Mouse (Mus musculus): Measurements from ENCODE around the gene Rusc2. TPM values are rescaled to one million over a fixed set of nuclear protein-coding genes. Genes with fewer than 3 reads are reported as not detected.

Gene Rusc2
- polyA plus RNA-seq, 1 experiment = 11.5 TPM

DNA sequence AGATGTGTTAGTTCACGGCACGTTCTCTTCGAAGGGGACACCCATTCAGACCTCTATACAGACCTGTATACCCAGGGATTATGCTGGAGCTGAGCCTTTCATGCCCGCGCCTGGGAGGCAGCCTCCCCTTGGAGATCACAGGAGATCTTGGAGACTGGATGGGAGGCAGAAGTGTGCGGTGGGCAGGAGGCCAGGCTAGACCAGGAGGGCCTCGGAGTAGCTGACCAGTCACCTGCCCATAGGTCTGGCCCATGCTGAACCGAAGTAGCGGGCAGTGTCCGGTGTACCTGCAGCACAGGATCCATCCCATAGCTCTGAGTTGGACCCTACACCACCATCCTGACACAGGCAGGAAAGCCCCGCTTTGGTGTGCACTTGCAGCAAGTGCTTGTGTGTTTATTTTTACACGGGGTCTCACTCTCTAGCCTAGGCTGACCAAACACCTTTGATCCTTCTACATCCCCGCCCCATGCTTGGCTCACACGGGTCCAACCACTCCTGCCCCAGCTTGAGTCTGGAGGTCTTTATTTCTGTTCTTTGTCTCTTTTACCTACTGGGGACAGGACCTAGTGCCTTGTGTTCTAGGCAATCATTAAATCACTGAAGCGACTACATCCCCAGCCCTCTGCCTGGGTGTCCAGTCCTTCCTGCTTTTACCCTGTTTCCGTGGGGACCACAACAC lies 46.5 kb downstream of the Rusc2 start:
- TF ChIP-seq GATA1 (IDR thresholded peaks at IDR 0.05; ENCODE audit: borderline replicate concordance, low read length) (no peak), FLI1 (IDR thresholded peaks at IDR 0.05; ENCODE audit: low read length) (no peak)
- Histone ChIP-seq H3K4me3 (replicated peaks) (no peak overlapping the region), H3K36me3 (replicated peaks; ENCODE audit: low read length) (peaks cover 43% of the 10 kb centered on the region), H3K4me1 (peaks cover 22% of the 10 kb centered on the region), H3K27me3 (replicated peaks) (peaks cover 52% of the 10 kb centered on the region), H3K9me3 (no peaks in the 10 kb centered on the region)

DNA sequence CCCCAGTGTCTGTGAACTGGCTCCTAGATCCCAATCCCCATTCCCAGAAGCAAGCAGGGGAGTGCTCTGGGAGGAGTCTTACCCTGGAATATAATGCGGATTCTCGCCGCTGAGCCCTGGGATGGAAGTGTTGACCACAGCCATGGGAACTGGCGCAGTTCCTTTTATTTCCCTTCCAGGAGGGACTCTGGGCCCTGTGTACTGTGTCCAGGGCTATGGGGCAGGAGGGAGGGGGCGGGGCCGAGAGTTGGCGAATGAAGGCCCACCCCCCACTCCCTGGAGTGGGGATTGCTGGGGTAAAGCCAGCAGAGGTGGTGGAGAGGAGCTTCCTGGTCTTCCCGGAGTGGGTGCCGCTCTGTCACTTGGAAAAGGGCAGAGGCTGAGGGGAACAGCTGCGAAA lies 47.2 kb downstream of the Rusc2 start, which contains the start of gene Fam166b:
TSS of gene Fam166b (minus strand) at position 189 of the 400 bp plus-strand sequence.
- TF ChIP-seq FLI1 (IDR thresholded peaks at IDR 0.05; ENCODE audit: low read length) = no peak
- Histone ChIP-seq H3K4me3 (replicated peaks) (no peak within 1 kb of the TSS), H3K9me3 (no peaks in the 10 kb centered on the region), H3K36me3 (replicated peaks; ENCODE audit: low read length) (peaks cover 37% of the 10 kb centered on the region), H3K27me3 (replicated peaks) (peaks cover 47% of the 10 kb centered on the region), H3K4me1 (peaks cover 22% of the 10 kb centered on the region)

DNA sequence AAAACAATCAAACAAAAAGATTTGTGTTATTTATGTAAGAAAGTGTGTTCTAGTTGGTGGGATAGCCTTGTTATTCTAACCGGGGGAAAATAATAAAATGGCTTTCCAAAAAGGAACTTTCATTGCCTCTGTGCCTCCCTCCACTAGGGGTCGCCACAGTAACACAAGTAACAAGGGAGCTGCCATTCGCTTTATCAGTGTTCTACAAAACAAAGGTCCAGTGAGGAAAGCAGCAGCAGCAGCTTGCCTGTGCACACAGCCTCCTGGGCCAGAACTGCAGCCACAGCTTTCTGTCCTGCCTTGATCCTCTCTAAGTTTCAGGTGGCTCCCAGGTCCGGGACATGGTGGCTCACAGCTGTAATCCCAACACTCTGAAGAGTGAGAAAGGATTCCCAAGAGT lies 49.9 kb downstream of the Rusc2 start:
- H3K4me1 ChIP-seq = peaks cover 13% of the 10 kb centered on the region
- peaks cover 9% of the 10 kb centered on the region for H3K36me3 ChIP-seq (replicated peaks; ENCODE audit: low read length)
- peak overlapping the region; percentile 80 for H3K4me3 ChIP-seq (replicated peaks)
- TF ChIP-seq FLI1 (IDR thresholded peaks at IDR 0.05; ENCODE audit: low read length) = no peak
- no peak for TF ChIP-seq GATA1 (IDR thresholded peaks at IDR 0.05; ENCODE audit: borderline replicate concordance, low read length)
- H3K27me3 ChIP-seq (replicated peaks) = peaks cover 23% of the 10 kb centered on the region
- no peaks in the 10 kb centered on the region for H3K9me3 ChIP-seq

DNA sequence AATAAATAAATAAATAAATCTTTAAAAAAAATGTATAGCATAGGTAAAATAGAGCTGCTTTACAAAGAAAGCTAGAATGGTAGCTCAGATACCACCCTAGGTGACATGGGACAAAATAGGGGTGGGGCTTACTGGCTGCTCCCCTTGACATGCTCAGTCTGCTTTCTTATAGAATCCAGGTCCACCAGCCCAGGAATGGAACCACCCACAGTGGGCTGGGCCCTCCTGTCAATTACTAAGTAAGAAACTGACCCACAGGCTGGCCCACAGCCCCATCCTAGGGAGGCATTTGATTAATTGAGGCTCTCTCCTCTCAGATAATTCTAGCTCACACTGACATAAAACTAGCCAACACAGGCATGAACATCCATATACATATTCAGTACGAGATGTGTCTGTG lies 51.1 kb downstream of the Rusc2 start:
- H3K36me3 ChIP-seq (replicated peaks; ENCODE audit: low read length) = peaks cover 2% of the 10 kb centered on the region
- peaks cover 9% of the 10 kb centered on the region for H3K4me1 ChIP-seq
- H3K9me3 ChIP-seq = no peaks in the 10 kb centered on the region
- H3K4me3 ChIP-seq (replicated peaks) = no peak overlapping the region
- TF ChIP-seq GATA1 (IDR thresholded peaks at IDR 0.05; ENCODE audit: borderline replicate concordance, low read length) (no peak), FLI1 (IDR thresholded peaks at IDR 0.05; ENCODE audit: low read length) (no peak)
- peaks cover 17% of the 10 kb centered on the region for H3K27me3 ChIP-seq (replicated peaks)

DNA sequence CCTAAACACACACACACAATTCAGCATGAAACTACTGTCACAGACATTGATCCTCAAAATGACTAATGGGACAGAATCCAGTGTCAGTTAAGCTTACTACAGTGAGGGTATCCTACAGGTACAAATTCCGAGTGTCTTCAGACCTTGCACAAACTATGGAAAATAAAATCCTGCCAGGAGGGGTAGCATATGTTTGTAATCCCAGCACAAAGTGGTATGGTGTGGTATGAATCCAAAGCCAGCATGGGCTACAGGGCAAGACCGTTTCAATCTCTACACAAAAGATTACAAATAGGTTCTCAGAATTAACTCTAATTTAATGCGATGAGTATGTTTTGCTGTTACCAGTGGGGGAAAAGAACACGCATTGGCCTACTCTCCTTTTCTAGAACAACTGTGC lies 59.9 kb downstream of the Rusc2 start, which contains the start of gene Tesk1:
TSS of gene Tesk1 (plus strand) at position 301 of the 400 bp plus-strand sequence.
- TF ChIP-seq GATA1 (IDR thresholded peaks at IDR 0.05; ENCODE audit: borderline replicate concordance, low read length) (no peak), FLI1 (IDR thresholded peaks at IDR 0.05; ENCODE audit: low read length) (no peak)
- Histone ChIP-seq H3K4me3 (replicated peaks) (peak within 1 kb of the TSS; percentile 94), H3K27me3 (replicated peaks) (peaks cover 35% of the 10 kb centered on the region), H3K9me3 (peaks cover 4% of the 10 kb centered on the region; the same call in 1 of the 2 replicates), H3K36me3 (replicated peaks; ENCODE audit: low read length) (peaks cover 17% of the 10 kb centered on the region), H3K4me1 (peaks cover 19% of the 10 kb centered on the region)

DNA sequence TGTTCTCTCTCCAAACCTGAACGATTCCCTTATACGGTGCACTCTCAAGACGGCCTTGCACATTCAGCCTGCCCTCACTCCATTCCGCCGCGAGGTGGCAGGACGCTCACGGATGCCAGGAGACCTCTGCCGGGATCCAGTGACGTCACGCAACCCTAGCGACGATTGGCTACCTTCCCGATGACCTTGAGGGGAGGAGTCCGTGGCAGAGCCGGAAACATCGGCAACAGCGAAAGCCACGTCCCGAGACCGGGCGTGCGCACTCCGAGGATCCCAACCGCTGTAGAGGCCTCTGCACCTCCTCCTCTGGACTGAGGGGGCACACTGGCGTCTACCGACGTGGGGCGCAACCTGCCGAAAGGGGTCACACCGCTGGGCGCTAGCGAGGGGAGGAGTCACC lies 60.3 kb downstream of the Rusc2 start:
- TF ChIP-seq GATA1 (IDR thresholded peaks at IDR 0.05; ENCODE audit: borderline replicate concordance, low read length) (no peak), FLI1 (IDR thresholded peaks at IDR 0.05; ENCODE audit: low read length) (no peak)
- Histone ChIP-seq H3K36me3 (replicated peaks; ENCODE audit: low read length) (peaks cover 21% of the 10 kb centered on the region), H3K9me3 (peaks cover 4% of the 10 kb centered on the region; the same call in 1 of the 2 replicates), H3K27me3 (replicated peaks) (peaks cover 35% of the 10 kb centered on the region), H3K4me3 (replicated peaks) (peak overlapping the region; percentile 94), H3K4me1 (peaks cover 19% of the 10 kb centered on the region)

DNA sequence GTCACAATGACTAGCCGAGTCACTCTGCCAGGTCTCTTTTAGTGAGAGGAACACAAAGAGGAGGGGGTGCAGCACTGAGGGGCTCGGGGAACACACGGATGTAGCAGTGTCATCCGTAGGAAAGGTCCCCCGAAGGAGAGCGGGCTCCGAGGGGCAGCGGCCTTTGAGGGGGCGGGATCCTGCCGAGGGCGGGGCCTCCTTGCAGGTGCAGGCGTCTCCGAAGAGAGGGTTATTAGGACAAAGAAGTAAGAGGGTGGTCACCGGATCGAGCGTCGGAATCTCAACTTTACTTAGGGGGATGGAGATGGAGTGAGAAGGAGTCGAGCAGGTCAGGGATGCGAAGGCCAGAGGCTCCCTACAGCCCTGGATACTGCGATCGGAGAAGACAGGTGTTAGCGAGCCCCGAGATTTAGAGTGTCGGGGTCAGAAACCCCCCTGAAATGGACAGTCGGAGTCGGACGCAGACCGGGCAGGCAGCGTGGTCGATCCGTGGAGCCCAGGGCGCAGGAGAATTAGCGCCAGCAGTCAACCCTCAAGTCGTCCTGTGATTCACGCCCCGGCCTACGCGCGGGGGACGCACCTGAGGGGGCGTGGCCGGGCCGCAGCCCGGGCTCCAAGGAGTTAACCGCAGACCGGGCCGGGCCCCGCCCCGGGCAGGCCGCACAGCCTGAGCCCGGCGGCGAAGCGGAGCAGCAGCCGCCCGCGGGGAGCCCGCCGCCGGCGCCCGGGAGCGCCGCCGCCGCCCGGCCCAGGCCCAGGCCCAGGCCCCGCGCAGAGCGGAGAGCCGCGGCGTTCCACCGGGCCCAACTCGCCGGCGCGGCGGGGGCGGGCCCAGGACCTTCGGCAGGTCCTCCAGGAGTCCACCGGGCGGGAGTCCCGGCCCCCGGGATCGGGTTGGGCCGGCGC lies 60.9 kb downstream of the Rusc2 start:
- peaks cover 39% of the 10 kb centered on the region for H3K27me3 ChIP-seq (replicated peaks)
- H3K9me3 ChIP-seq = peaks cover 4% of the 10 kb centered on the region; the same call in 1 of the 2 replicates
- TF ChIP-seq FLI1 (IDR thresholded peaks at IDR 0.05; ENCODE audit: low read length) (no peak), GATA1 (IDR thresholded peaks at IDR 0.05; ENCODE audit: borderline replicate concordance, low read length) (no peak)
- H3K4me1 ChIP-seq = peaks cover 19% of the 10 kb centered on the region
- peak overlapping the region; percentile 94 for H3K4me3 ChIP-seq (replicated peaks)
- H3K36me3 ChIP-seq (replicated peaks; ENCODE audit: low read length) = peaks cover 26% of the 10 kb centered on the region

DNA sequence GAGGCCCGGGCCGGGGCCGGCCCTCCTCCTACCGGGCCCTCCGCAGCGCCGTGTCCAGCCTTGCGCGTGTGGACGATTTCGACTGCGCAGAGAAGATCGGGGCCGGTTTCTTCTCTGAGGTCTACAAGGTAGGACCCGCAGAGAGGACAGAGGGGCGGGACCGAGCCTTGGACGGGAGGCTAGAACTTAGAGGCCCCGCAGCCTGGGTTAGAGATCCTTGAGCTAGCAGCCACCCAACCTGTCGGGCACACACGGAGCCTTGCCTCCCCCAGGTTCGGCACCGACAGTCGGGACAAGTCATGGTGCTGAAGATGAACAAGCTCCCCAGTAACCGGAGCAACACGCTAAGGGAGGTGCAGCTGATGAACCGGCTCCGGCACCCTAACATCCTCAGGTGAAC lies 61.7 kb downstream of the Rusc2 start:
- peak overlapping the region; percentile 94 for H3K4me3 ChIP-seq (replicated peaks)
- H3K9me3 ChIP-seq = peaks cover 3% of the 10 kb centered on the region; the same call in 1 of the 2 replicates
- TF ChIP-seq GATA1 (IDR thresholded peaks at IDR 0.05; ENCODE audit: borderline replicate concordance, low read length) (no peak), FLI1 (IDR thresholded peaks at IDR 0.05; ENCODE audit: low read length) (no peak)
- H3K36me3 ChIP-seq (replicated peaks; ENCODE audit: low read length) = peaks cover 26% of the 10 kb centered on the region
- peaks cover 19% of the 10 kb centered on the region for H3K4me1 ChIP-seq
- peaks cover 40% of the 10 kb centered on the region for H3K27me3 ChIP-seq (replicated peaks)

DNA sequence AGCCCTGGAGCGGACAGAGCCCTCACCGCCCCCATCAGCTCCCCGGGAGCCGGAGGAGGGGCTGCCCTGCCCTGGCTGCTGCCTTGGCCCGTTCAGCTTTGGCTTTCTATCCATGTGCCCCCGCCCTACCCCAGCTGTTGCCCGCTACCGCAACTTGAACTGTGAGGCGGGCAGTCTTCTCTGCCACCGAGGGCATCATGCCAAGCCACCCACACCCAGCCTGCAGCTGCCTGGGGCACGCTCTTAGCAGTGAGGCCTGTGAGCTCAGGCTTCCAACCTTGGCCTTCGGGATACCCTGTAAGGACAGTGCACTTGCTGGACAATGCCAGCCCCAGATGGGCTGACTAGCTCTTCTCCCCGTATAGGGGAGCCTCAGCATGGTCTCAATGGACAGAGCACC lies 65.5 kb downstream of the Rusc2 start:
- peaks cover 15% of the 10 kb centered on the region for H3K4me1 ChIP-seq
- H3K9me3 ChIP-seq = peaks cover 13% of the 10 kb centered on the region
- H3K4me3 ChIP-seq (replicated peaks) = no peak overlapping the region
- no peak for TF ChIP-seq FLI1 (IDR thresholded peaks at IDR 0.05; ENCODE audit: low read length)
- no peak for TF ChIP-seq GATA1 (IDR thresholded peaks at IDR 0.05; ENCODE audit: borderline replicate concordance, low read length)
- H3K36me3 ChIP-seq (replicated peaks; ENCODE audit: low read length) = peaks cover 26% of the 10 kb centered on the region
- H3K27me3 ChIP-seq (replicated peaks) = peaks cover 62% of the 10 kb centered on the region

DNA sequence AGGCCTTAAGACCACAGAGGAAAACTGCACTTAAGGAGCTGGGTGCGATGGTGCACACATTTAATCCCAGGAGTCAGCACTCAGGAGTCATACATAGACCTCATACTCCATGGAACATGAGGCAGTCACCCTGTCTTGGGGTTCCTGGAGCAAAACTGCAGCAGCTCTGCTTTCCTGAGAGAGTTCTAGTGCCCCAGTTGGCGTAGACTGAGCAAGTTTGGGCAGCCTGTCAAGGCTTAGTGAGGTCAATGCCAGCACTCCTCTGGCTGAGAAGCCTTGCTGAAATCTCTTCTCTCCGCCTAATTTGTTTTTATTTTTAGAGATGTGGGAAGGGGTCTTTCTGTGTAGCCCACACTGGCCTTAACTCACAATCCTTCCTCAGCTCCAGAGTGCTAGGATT lies 66.8 kb downstream of the Rusc2 start:
- Histone ChIP-seq H3K36me3 (replicated peaks; ENCODE audit: low read length) (peaks cover 26% of the 10 kb centered on the region), H3K4me3 (replicated peaks) (no peak overlapping the region), H3K9me3 (peaks cover 17% of the 10 kb centered on the region), H3K27me3 (replicated peaks) (peaks cover 63% of the 10 kb centered on the region), H3K4me1 (peaks cover 21% of the 10 kb centered on the region)
- no peak for TF ChIP-seq GATA1 (IDR thresholded peaks at IDR 0.05; ENCODE audit: borderline replicate concordance, low read length)

Data from megakaryocyte, embryonic 14.5 days (primary cell).